24 mouse cellular contexts compared by ENCODE assay signal in genomic region chr16:94088819-94089692, GRCm38 (mm10). TPM values are rescaled to one million over a fixed set of nuclear protein-coding genes. Genes with fewer than 3 reads are reported as not detected.
DNase-seq lines count a peak whose midpoint lies in the region; ATAC-seq and TF ChIP-seq lines count a peak whose summit lies in the region.
"Had no signal": no experiment of that assay in that cellular context is flagged by ENCODE, and none has a peak within 500 bp of the region (broad histone marks: within the 10 kb centered on the region; RNA-seq: fewer than 3 reads in every experiment).

No protein-coding gene starts in this region.

- peaks cover 97% of the 10 kb centered on the region for H3K27me3 ChIP-seq in kidney, postnatal 0 days (ENCODE audit: insufficient read depth, low read length)
- H3K27me3 ChIP-seq in limb, embryonic 11.5 days (ENCODE audit: control insufficient read depth, insufficient read depth, low read length) = peaks cover 91% of the 10 kb centered on the region
- peaks cover 83% of the 10 kb centered on the region for H3K27me3 ChIP-seq in forebrain, embryonic 16.5 days (replicated peaks; ENCODE audit: control insufficient read depth, insufficient read depth, low read length)

- ATAC-seq in kidney, postnatal 0 days (replicated peaks; ENCODE audit: low FRiP score, low read depth) = no peak; the same call in 1 of the 2 replicates
- ATAC-seq in limb, embryonic 11.5 days (ENCODE audit: insufficient number of reproducible peaks, low FRiP score, low TSS enrichment, low read depth) = no peak
- no peak for ATAC-seq in forebrain, embryonic 16.5 days
- ATAC-seq: intestine, embryonic 15.5 days had no signal

- DNase-seq in kidney, postnatal 0 days (ENCODE audit: low spot score) = no peak
- no peak for DNase-seq in kidney, postnatal 36 days
- peak; percentile 50 for DNase-seq in embryo, embryonic 11 days
- DNase-seq in embryo, embryonic 9.5 days (ENCODE audit: extremely low spot score) = peak; percentile 14
- DNase-seq in limb, embryonic 11.5 days (ENCODE audit: low spot score) = peak; percentile 51
- no peak for DNase-seq in urinary bladder, postnatal 36 days (ENCODE audit: low spot score in 2 of 2)
- DNase-seq: adrenal gland, adult 8-10 months; cerebellum, adult 18-20 months; cerebellum, postnatal 14 days; kidney, adult 9 months; left cerebral cortex, postnatal 4 days; lung, postnatal 36 days; right cerebral cortex, adult 18-20 months; right cerebral cortex, postnatal 4 days; thymus, adult 18-20 months; thymus, postnatal 36 days had no signal

- H3K9me3 ChIP-seq in kidney, postnatal 0 days (replicated peaks; ENCODE audit: low read length) = no peaks in the 10 kb centered on the region
- no peaks in the 10 kb centered on the region for H3K9me3 ChIP-seq in limb, embryonic 11.5 days (ENCODE audit: control insufficient read depth, low read length)
- no peaks in the 10 kb centered on the region for H3K9me3 ChIP-seq in forebrain, embryonic 16.5 days (ENCODE audit: control insufficient read depth, low read length)
- H3K9me3 ChIP-seq: forebrain, embryonic 12.5 days; hindbrain, embryonic 15.5 days; intestine, embryonic 15.5 days; lung, embryonic 15.5 days; stomach, embryonic 15.5 days had no signal

- no peak for TF ChIP-seq CTCF in kidney, postnatal 0 days (IDR thresholded peaks at IDR 0.05; ENCODE audit: low read depth)

- H3K4me2 ChIP-seq in kidney, postnatal 0 days (ENCODE audit: low read length) = no peak overlapping the region
- H3K4me2 ChIP-seq in limb, embryonic 11.5 days (ENCODE audit: low read depth, severe bottlenecking) = no peak overlapping the region
- H3K4me2 ChIP-seq in forebrain, embryonic 16.5 days (ENCODE audit: low read length) = no peak overlapping the region
- H3K4me2 ChIP-seq: forebrain, embryonic 12.5 days; hindbrain, embryonic 15.5 days; intestine, embryonic 15.5 days; lung, embryonic 15.5 days; stomach, embryonic 15.5 days had no signal

- peaks cover 18% of the 10 kb centered on the region for H3K4me1 ChIP-seq in kidney, postnatal 0 days (replicated peaks; ENCODE audit: insufficient read depth, low read length)
- peaks cover 15% of the 10 kb centered on the region; the same call in 1 of the 2 replicates for H3K4me1 ChIP-seq in limb, embryonic 11.5 days (ENCODE audit: control insufficient read depth, insufficient read depth, low read length)
- peaks cover 16% of the 10 kb centered on the region for H3K4me1 ChIP-seq in forebrain, embryonic 16.5 days (replicated peaks; ENCODE audit: control insufficient read depth, insufficient read depth, low read length)

- H3K9ac ChIP-seq in kidney, postnatal 0 days (ENCODE audit: low read depth, low read length) = no peak overlapping the region
- no peak overlapping the region for H3K9ac ChIP-seq in limb, embryonic 11.5 days (ENCODE audit: low read length)
- H3K9ac ChIP-seq in forebrain, embryonic 16.5 days (replicated peaks; ENCODE audit: low read depth, low read length) = no peak overlapping the region
- H3K9ac ChIP-seq: forebrain, embryonic 12.5 days; hindbrain, embryonic 15.5 days; intestine, embryonic 15.5 days; liver, embryonic 14.5 days; lung, embryonic 15.5 days; stomach, embryonic 15.5 days had no signal

- H3K27ac ChIP-seq in kidney, postnatal 0 days = no peak overlapping the region
- H3K27ac ChIP-seq in limb, embryonic 11.5 days (replicated peaks; ENCODE audit: low read depth, low read length) = no peak overlapping the region
- no peak overlapping the region for H3K27ac ChIP-seq in forebrain, embryonic 16.5 days (ENCODE audit: low read length)
- H3K27ac ChIP-seq: forebrain, embryonic 12.5 days; hindbrain, embryonic 15.5 days; intestine, embryonic 15.5 days; liver, embryonic 14.5 days; lung, embryonic 15.5 days; stomach, embryonic 15.5 days had no signal

- 6% methylated on average over 14 of the region's 14 CpGs for WGBS in kidney, postnatal 0 days
- WGBS in limb, embryonic 11.5 days = 3% methylated on average over 14 of the region's 14 CpGs
- 5% methylated on average over 14 of the region's 14 CpGs for WGBS in forebrain, embryonic 16.5 days

- peak overlapping the region; percentile 28; the same call in 1 of the 2 replicates for H3K4me3 ChIP-seq in kidney, postnatal 0 days (replicated peaks; ENCODE audit: low read depth, low read length)
- no peak overlapping the region for H3K4me3 ChIP-seq in limb, embryonic 11.5 days (ENCODE audit: low read depth, low read length)
- no peak overlapping the region for H3K4me3 ChIP-seq in forebrain, embryonic 16.5 days (replicated peaks; ENCODE audit: low read length)
- H3K4me3 ChIP-seq: erythroblast, embryonic 14.5 days; forebrain, embryonic 12.5 days; hindbrain, embryonic 15.5 days; intestine, embryonic 15.5 days; lung, embryonic 15.5 days; stomach, embryonic 15.5 days had no signal

- no peaks in the 10 kb centered on the region for H3K36me3 ChIP-seq in kidney, postnatal 0 days (ENCODE audit: insufficient read depth, low read length)
- H3K36me3 ChIP-seq in limb, embryonic 11.5 days (ENCODE audit: control insufficient read depth, insufficient read depth, low read length) = no peaks in the 10 kb centered on the region
- H3K36me3 ChIP-seq in forebrain, embryonic 16.5 days (ENCODE audit: control insufficient read depth, insufficient read depth) = no peaks in the 10 kb centered on the region
- H3K36me3 ChIP-seq: forebrain, embryonic 12.5 days; hindbrain, embryonic 15.5 days; intestine, embryonic 15.5 days; lung, embryonic 15.5 days; stomach, embryonic 15.5 days had no signal

RNA-seq across cellular contexts. Expression of gene Sim2, which starts 4.3 kb away (rescaled TPM):
- polyA plus RNA-seq in kidney, postnatal 0 days (2015; fragmentation: Nextera tagmentation; extraction: Ambion mirVana) = 3.0 and 3.1 TPM in 2 replicates
- polyA plus RNA-seq in limb, embryonic 11.5 days (2014; fragmentation: Nextera tagmentation; extraction: Ambion mirVana) = 2.6 and 2.7 TPM in 2 replicates
- polyA plus RNA-seq in forebrain, embryonic 16.5 days (2015; fragmentation: Nextera tagmentation; extraction: Ambion mirVana) = 0.06 TPM in 1 of 2 replicates, not detected in the other
- polyA plus RNA-seq: erythroblast, embryonic 14.5 days; intestine, embryonic 15.5 days had no signal

Comparison
In these comparisons a context has a peak if more than half of its experiments do, and no peak if none do; other contexts are left out.
1. DNase-seq: peak in embryo, embryonic 11 days (single experiment), embryo, embryonic 9.5 days (single experiment) and limb, embryonic 11.5 days (single experiment); none in kidney, postnatal 0 days (single experiment), kidney, postnatal 36 days (0 of 2) and urinary bladder, postnatal 36 days (0 of 2).